In the genomic region with DNA sequence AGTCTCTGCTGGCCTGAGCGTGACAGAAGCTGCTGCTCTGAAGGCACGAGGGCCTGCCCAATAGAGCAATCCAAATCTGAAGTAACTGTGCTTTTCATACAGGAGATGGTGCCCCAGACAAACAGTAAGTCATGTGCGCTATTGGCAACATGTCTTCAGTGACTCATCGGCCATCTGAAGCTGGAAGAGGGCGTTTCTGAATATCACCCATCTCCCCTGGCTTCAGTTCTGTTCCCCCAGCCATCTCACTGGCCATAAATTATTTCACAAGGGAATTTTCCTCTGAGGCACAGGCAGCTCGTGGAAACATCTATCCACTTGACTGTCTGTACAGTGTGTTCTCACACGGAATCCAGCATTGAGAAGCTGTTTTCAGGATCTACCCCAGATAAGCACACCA, we compare ENCODE assay signal across 9 mouse cellular contexts. TPM values are rescaled to one million over a fixed set of nuclear protein-coding genes. Genes with fewer than 3 reads are reported as not detected.
DNase-seq lines count a peak whose midpoint lies in the region; ATAC-seq and TF ChIP-seq lines count a peak whose summit lies in the region.
"Had no signal": no experiment of that assay in that cellular context is flagged by ENCODE, and none has a peak within 500 bp of the region (broad histone marks: within the 10 kb centered on the region; RNA-seq: fewer than 3 reads in every experiment).

No protein-coding gene starts in this region.

- peak; percentile 5; the same call in 1 of the 2 replicates for ATAC-seq in forebrain, embryonic 16.5 days
- no peak for ATAC-seq in forebrain, embryonic 14.5 days
- no peak for ATAC-seq in heart, embryonic 13.5 days (ENCODE audit: extremely low read depth, insufficient number of reproducible peaks, low FRiP score, low TSS enrichment)
- peak; percentile 61 for ATAC-seq in stomach, postnatal 0 days (ENCODE audit: low FRiP score, low TSS enrichment)
- no peak for ATAC-seq in monocyte, adult 5-6 weeks (replicated peaks; ENCODE audit: insufficient number of reproducible peaks, low FRiP score, low TSS enrichment, poor library complexity, severe bottlenecking)

- TF ChIP-seq EP300 in stomach, postnatal 0 days (optimal IDR thresholded peaks at IDR 0.05), result no peak

- no peak overlapping the region for H3K4me2 ChIP-seq in forebrain, embryonic 16.5 days (ENCODE audit: low read length)
- H3K4me2 ChIP-seq in forebrain, embryonic 14.5 days (ENCODE audit: low read length), result no peak overlapping the region
- peak overlapping the region; percentile 57 for H3K4me2 ChIP-seq in heart, embryonic 13.5 days
- H3K4me2 ChIP-seq in stomach, postnatal 0 days (replicated peaks; ENCODE audit: low read depth), result peak overlapping the region; percentile 45

- peak; percentile 41 for TF ChIP-seq CTCF in stomach, postnatal 0 days (IDR thresholded peaks at IDR 0.05; ENCODE audit: low read depth)

- WGBS in forebrain, embryonic 16.5 days, result 73% methylated on average over 7 of the region's 7 CpGs
- WGBS in forebrain, embryonic 14.5 days, result 88% methylated on average over 7 of the region's 7 CpGs
- WGBS in heart, embryonic 13.5 days, result 61% methylated on average over 7 of the region's 7 CpGs
- 29% methylated on average over 7 of the region's 7 CpGs for WGBS in stomach, postnatal 0 days

- H3K9me3 ChIP-seq in forebrain, embryonic 16.5 days (ENCODE audit: control insufficient read depth, low read length), result no peaks in the 10 kb centered on the region
- H3K9me3 ChIP-seq in forebrain, embryonic 14.5 days (replicated peaks; ENCODE audit: control insufficient read depth, low read length), result no peaks in the 10 kb centered on the region
- no peaks in the 10 kb centered on the region for H3K9me3 ChIP-seq in heart, embryonic 13.5 days
- no peaks in the 10 kb centered on the region for H3K9me3 ChIP-seq in stomach, postnatal 0 days (ENCODE audit: control insufficient read depth, low read length)

- H3K9ac ChIP-seq in forebrain, embryonic 16.5 days (replicated peaks; ENCODE audit: low read depth, low read length), result no peak overlapping the region
- no peak overlapping the region for H3K9ac ChIP-seq in forebrain, embryonic 14.5 days (ENCODE audit: low read length)
- H3K9ac ChIP-seq in heart, embryonic 13.5 days, result peak overlapping the region; percentile 28
- H3K9ac ChIP-seq in stomach, postnatal 0 days (ENCODE audit: low read length), result no peak overlapping the region

- no peak overlapping the region for H3K4me3 ChIP-seq in forebrain, embryonic 16.5 days (replicated peaks; ENCODE audit: low read length)
- H3K4me3 ChIP-seq in forebrain, embryonic 14.5 days (ENCODE audit: low read depth, low read length), result no peak overlapping the region
- no peak overlapping the region for H3K4me3 ChIP-seq in heart, embryonic 13.5 days
- no peak overlapping the region for H3K4me3 ChIP-seq in stomach, postnatal 0 days (ENCODE audit: low read depth, low read length)
- H3K4me3 ChIP-seq: erythroblast, embryonic 14.5 days had no signal

- no peak for DNase-seq in forebrain, embryonic 14.5 days (ENCODE audit: low spot score)
- peak; percentile 73 for DNase-seq in urinary bladder, postnatal 14 days (ENCODE audit: low spot score)
- DNase-seq in urinary bladder, adult 2 months (ENCODE audit: low spot score), result no peak
- DNase-seq in layer of hippocampus, adult 9-11 months, result peak; percentile 60
- peak; percentile 47 for DNase-seq in stomach, postnatal 0 days (ENCODE audit: low spot score)

- H3K27me3 ChIP-seq in forebrain, embryonic 16.5 days (replicated peaks; ENCODE audit: control insufficient read depth, insufficient read depth, low read length), result no peaks in the 10 kb centered on the region
- no peaks in the 10 kb centered on the region for H3K27me3 ChIP-seq in forebrain, embryonic 14.5 days (replicated peaks; ENCODE audit: control insufficient read depth, insufficient read depth, low read length)
- no peaks in the 10 kb centered on the region for H3K27me3 ChIP-seq in heart, embryonic 13.5 days (replicated peaks)
- H3K27me3 ChIP-seq in stomach, postnatal 0 days (ENCODE audit: control insufficient read depth, insufficient read depth, low read length), result no peaks in the 10 kb centered on the region

- H3K27ac ChIP-seq in forebrain, embryonic 16.5 days (ENCODE audit: low read length), result no peak overlapping the region
- no peak overlapping the region for H3K27ac ChIP-seq in forebrain, embryonic 14.5 days (ENCODE audit: low read depth, low read length)
- H3K27ac ChIP-seq in heart, embryonic 13.5 days (replicated peaks), result peak overlapping the region; percentile 89
- peak overlapping the region; percentile 88 for H3K27ac ChIP-seq in stomach, postnatal 0 days (replicated peaks)

- H3K4me1 ChIP-seq in forebrain, embryonic 16.5 days (replicated peaks; ENCODE audit: control insufficient read depth, insufficient read depth, low read length), result peaks cover 22% of the 10 kb centered on the region
- peaks cover 16% of the 10 kb centered on the region for H3K4me1 ChIP-seq in forebrain, embryonic 14.5 days (ENCODE audit: control insufficient read depth, insufficient read depth, low read length)
- peaks cover 64% of the 10 kb centered on the region for H3K4me1 ChIP-seq in heart, embryonic 13.5 days
- peaks cover 11% of the 10 kb centered on the region for H3K4me1 ChIP-seq in stomach, postnatal 0 days (replicated peaks; ENCODE audit: control insufficient read depth, insufficient read depth)

- H3K36me3 ChIP-seq in forebrain, embryonic 16.5 days (ENCODE audit: control insufficient read depth, insufficient read depth), result peaks cover 6% of the 10 kb centered on the region; the same call in 1 of the 2 replicates
- H3K36me3 ChIP-seq in forebrain, embryonic 14.5 days (ENCODE audit: control insufficient read depth, insufficient read depth, low read length), result peaks cover 64% of the 10 kb centered on the region
- H3K36me3 ChIP-seq in heart, embryonic 13.5 days, result peaks cover 44% of the 10 kb centered on the region
- no peaks in the 10 kb centered on the region; the same call in 1 of the 2 replicates for H3K36me3 ChIP-seq in stomach, postnatal 0 days (ENCODE audit: control insufficient read depth, insufficient read depth, low read length)

RNA-seq across cellular contexts. Expression of a gene that starts 22.8 kb away (rescaled TPM):
- polyA plus RNA-seq in forebrain, embryonic 16.5 days (2015; fragmentation: Nextera tagmentation; extraction: Ambion mirVana), result 59.1 and 61.8 TPM in 2 replicates
- polyA plus RNA-seq in forebrain, embryonic 14.5 days (2014; fragmentation: Nextera tagmentation; extraction: Ambion mirVana), result 54.7 and 65.0 TPM in 2 replicates
- polyA plus RNA-seq in urinary bladder, adult 2 months (2012; rRNA removed), result 29.2 and 31.8 TPM in 2 replicates
- polyA plus RNA-seq in heart, embryonic 13.5 days (2015; fragmentation: Nextera tagmentation; extraction: Ambion mirVana), result 49.6 and 59.8 TPM in 2 replicates
- polyA plus RNA-seq in stomach, postnatal 0 days (2015; fragmentation: Nextera tagmentation; extraction: Ambion mirVana), result 76.6 and 87.6 TPM in 2 replicates
- 35.9 to 63.9 TPM (median 48.0 TPM) in 3 replicates for total RNA-seq in monocyte, adult 5-6 weeks (2017)

Comparison
In these comparisons a context has a peak if more than half of its experiments do, and no peak if none do; other contexts are left out.
1. ATAC-seq: peak in forebrain, embryonic 16.5 days (single experiment) and stomach, postnatal 0 days (single experiment); none in forebrain, embryonic 14.5 days (single experiment), heart, embryonic 13.5 days (single experiment) and monocyte, adult 5-6 weeks (single experiment).
2. DNase-seq: peak in urinary bladder, postnatal 14 days (single experiment), layer of hippocampus, adult 9-11 months (single experiment) and stomach, postnatal 0 days (single experiment); none in forebrain, embryonic 14.5 days (single experiment) and urinary bladder, adult 2 months (single experiment).
3. H3K27ac ChIP-seq: peak in heart, embryonic 13.5 days (single experiment) and stomach, postnatal 0 days (single experiment); none in forebrain, embryonic 16.5 days (single experiment) and forebrain, embryonic 14.5 days (single experiment).
4. H3K4me2 ChIP-seq: peak in heart, embryonic 13.5 days (single experiment) and stomach, postnatal 0 days (single experiment); none in forebrain, embryonic 16.5 days (single experiment) and forebrain, embryonic 14.5 days (single experiment).